Mouse (Mus musculus) bone marrow, adult 2 months (tissue): ENCODE measurements around the gene App.

ENCODE experiments used
- CTCF ChIP-seq: fragments of 200-500 bp; IDR thresholded peaks from 2 replicates; pipeline ENCODE4 v1.5.1; 2011; ENCODE audit warnings: low read length, control low read depth; ENCODE audit not compliant: control insufficient read depth, insufficient read depth
- POLR2A ChIP-seq: fragments of 200-500 bp; IDR thresholded peaks from 2 replicates; pipeline ENCODE4 v1.6.1; 2011; ENCODE audit warnings: low read depth, mild to moderate bottlenecking, control low read depth, low read length, borderline replicate concordance; ENCODE audit not compliant: control insufficient read depth

DNA sequence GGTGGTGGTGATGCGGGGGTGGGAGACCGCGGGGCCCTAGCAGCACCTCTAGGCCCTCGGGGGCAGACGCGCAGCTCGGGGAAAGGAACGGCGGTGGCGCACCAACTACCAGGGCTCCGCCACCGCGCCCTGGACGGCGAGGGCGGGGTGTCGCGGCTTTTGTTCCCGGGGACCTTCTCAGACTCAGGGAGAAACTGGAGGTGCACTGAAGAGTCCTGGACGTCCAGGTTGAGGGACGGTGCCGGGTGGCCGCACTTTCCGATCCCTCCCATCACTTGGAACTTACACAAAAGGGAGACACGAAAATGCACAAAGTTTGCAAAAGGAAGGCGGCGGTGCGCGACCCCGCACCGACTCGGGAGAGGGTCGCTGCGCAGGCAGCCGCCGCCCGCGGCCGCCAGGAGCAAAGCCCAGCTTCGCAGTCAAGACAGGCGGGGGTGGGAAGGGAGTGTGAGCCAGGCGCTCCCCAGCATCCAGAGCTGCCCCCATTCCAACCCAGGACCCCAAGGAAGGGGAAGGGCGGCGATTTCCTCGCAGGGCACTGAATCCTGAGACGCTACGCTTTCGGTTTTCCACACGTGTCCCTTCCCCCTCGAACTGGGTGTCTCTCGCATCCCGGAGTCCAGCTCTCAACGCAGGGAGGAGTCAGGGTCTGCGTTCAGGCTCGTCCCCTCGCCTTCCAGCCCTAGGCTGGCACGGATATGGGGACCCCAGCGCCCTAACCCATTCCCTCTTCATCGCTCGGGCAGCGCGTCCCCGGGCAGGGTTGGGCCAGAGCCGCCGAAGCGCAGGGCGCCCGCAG is 794 bp downstream of the App start:
- TF ChIP-seq CTCF = no peak
- TF ChIP-seq POLR2A = no peak
